Comparison of ENCODE assay signal across 8 mouse cellular contexts in genomic region chr8:66486084-66486763, GRCm38 (mm10). TPM values are rescaled to one million over a fixed set of nuclear protein-coding genes. Genes with fewer than 3 reads are reported as not detected.
DNase-seq lines count a peak whose midpoint lies in the region; ATAC-seq lines count a peak whose summit lies in the region.

Tma16 (minus strand) TSS chr8:66486530.

- under 1% methylated on average over 45 of the region's 45 CpGs for WGBS in hindbrain, embryonic 12.5 days

- H3K27ac ChIP-seq in hindbrain, embryonic 12.5 days, result peak within 1 kb of the TSS; percentile 82

- H3K4me3 ChIP-seq in hindbrain, embryonic 12.5 days, result peak within 1 kb of the TSS; percentile 79

- peak within 1 kb of the TSS; percentile 75 for H3K4me2 ChIP-seq in hindbrain, embryonic 12.5 days (replicated peaks)

- no peaks in the 10 kb centered on the region for H3K27me3 ChIP-seq in hindbrain, embryonic 12.5 days

- H3K9me3 ChIP-seq in hindbrain, embryonic 12.5 days (replicated peaks), result no peaks in the 10 kb centered on the region

- 0 out of 2 replicates have a peak, but pooled peaks cover 6% of the 10 kb centered on the region for H3K4me1 ChIP-seq in hindbrain, embryonic 12.5 days

- DNase-seq in Muller cell, postnatal 12 days (ENCODE audit: inconsistent ontology term), result peak; percentile 93
- DNase-seq in cerebellum, adult 9-11 months, result peak; percentile 79
- peak; percentile 72 to 80 for DNase-seq in frontal cortex, postnatal 10 days (ENCODE audit: low spot score in 2 of 2)
- DNase-seq in layer of hippocampus, postnatal 14 days (ENCODE audit: low spot score in 2 of 2), result peak; percentile 85 to 87
- DNase-seq in lung, postnatal 14 days, result peak; percentile 79
- DNase-seq in retina, adult 2 months (ENCODE audit: low read depth, low spot score), result peak; percentile 78
- DNase-seq in thymus, postnatal 36 days, result peak; percentile 69 to 73

- H3K36me3 ChIP-seq in hindbrain, embryonic 12.5 days, result peaks cover 12% of the 10 kb centered on the region

- ATAC-seq in hindbrain, embryonic 12.5 days (ENCODE audit: low FRiP score), result peak; percentile 96

- peak within 1 kb of the TSS; percentile 81 for H3K9ac ChIP-seq in hindbrain, embryonic 12.5 days

RNA-seq across cellular contexts. Expression of gene Tma16, which starts in this region (rescaled TPM):
- 13.4 and 15.3 TPM in 2 replicates for polyA plus RNA-seq in hindbrain, embryonic 12.5 days (2016; fragmentation: Nextera tagmentation; extraction: Ambion mirVana)
- 10 to 100 TPM in 1 of 2 experiments, 1 to 10 TPM in 1; 8.0 to 10.6 TPM for total RNA-seq in layer of hippocampus, postnatal 14 days (2021)

Comparison
In these comparisons a context has a peak if more than half of its experiments do, and no peak if none do; other contexts are left out.
1. Peak in every context shown above with its lines: DNase-seq, ATAC-seq, H3K4me3 ChIP-seq and H3K27ac ChIP-seq.